Mouse (Mus musculus) mature B cell (primary cell): ENCODE results near the gene Slc51a.

Experiments
- in situ Hi-C: fragments of 300-500 bp; cut with MboI; formaldehyde crosslinking; loops from 2 replicates; pipeline ENCODE4 v1.14.3; 2019

Gene Slc51a

DNA sequence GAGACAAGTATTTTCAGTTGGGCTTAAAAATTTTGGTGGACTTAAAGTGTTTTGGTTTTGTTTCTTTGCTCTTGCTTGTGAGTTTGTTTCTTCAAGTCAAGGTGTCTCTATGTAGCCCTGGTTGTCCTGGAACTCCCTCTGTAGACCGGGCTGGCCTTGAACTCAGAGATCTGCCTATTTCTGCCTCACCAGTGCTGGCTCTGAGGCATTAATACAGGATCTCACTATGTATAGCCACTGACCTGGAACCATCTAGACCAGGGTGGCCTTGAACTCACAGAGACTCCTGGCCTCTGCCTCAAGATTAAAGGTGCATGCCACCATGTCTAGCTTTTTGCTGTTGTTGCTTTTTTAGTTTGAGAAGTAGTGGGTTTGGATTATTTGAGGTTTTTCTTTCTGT, 55.8 kb downstream of the Slc51a start:
- in situ Hi-C loops: no loop called here

DNA sequence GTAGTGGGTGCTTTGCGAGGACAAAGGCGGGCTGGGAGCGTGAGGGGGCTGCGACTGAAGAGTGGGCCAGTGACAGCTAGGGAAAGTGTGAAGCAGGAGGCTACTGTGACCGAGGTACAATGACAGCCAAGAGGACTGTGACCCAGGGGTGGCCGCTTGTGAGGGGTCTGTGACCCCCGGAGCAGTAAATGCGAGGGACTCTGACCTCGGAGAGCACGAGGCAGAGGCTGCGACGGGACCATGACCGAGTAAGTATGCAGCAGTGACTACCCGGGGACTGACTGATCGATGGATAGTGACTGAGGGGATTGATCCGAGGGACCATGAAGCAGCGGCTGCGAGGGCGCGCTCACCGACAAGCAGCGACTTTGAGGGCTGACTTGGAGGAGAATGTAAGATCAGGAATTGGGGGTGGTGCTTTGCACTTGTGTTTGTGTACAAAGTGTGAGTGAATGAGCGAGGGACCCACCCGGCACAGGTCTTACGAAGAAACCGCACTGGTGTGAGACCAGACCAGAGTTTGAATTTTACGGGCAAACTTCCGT, 56.6 kb downstream of the Slc51a start:
- in situ Hi-C loops: no loop called here

DNA sequence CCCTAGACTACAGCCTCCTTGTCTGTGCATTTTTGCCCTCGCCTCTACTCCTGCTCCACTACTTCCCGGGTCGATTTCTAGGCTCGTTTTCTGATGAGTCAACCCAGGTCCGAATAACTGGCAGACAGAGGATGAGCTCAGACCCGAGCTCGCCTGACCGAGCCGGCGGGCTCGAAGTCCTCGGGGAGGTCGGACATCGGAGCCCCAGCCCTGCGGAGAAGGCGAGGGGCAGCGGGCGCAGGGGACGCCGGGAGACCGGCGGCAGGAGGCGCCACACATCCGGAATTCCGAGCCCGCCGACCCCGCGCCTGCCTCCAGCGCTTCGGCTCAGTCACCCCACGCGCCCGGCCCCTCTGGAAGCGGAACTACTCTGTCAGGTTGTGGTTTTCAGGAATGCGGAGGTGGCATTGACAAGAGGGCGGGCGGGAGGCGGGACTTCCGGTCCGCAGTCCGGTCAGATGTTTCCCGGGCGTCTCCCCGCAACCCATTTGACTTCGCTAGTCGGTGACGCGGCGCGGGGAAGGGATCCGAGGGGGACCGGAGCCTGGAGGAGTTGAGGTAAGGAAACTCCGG, 57.1 kb downstream of the Slc51a start, which contains the start of gene Pcyt1a:
Gene Pcyt1a, plus strand, starts transcription at position 448 of the 573 bp plus-strand sequence.
- in situ Hi-C loops: no loop called here

GRCm38 (mm10) chr16:32427506-32427905, 60.2 kb downstream of the Slc51a start:
- in situ Hi-C loops: no loop called here
